Mouse (Mus musculus) midbrain, embryonic 11.5 days (tissue): ENCODE results near the gene Ang. TPM values are rescaled to one million over a fixed set of nuclear protein-coding genes. Genes with fewer than 3 reads are reported as not detected.

Experiments
- ATAC-seq: fragments of 200-750 bp; cut with Nextera tagmentation; 2 replicates; pipeline ENCODE4 v1.8.0; 2017; ENCODE audit warnings: moderate TSS enrichment, moderate library complexity; ENCODE audit not compliant: low FRiP score
- DNase-seq: peaks from one replicate; pipeline ENCODE4 v3.0.0; 2015; ENCODE audit warnings: low spot score; ENCODE audit errors: missing footprints
- H3K27ac ChIP-seq: fragments of 300-500 bp; sonication (generic); 2 replicates; pipeline ENCODE4 v1.5.1; 2014; ENCODE audit warnings: low read depth, low read length
- H3K27me3 ChIP-seq: fragments of 300-500 bp; sonication (generic); 2 replicates; pipeline ENCODE4 v1.6.1; 2014; ENCODE audit warnings: mild to moderate bottlenecking, low read length, moderate library complexity, mixed read lengths; ENCODE audit not compliant: control insufficient read depth, insufficient read depth
- H3K36me3 ChIP-seq: fragments of 300-500 bp; sonication (generic); 2 replicates; pipeline ENCODE4 v1.6.1; 2014; ENCODE audit warnings: mild to moderate bottlenecking, low read length, moderate library complexity, mixed read lengths; ENCODE audit not compliant: control insufficient read depth, insufficient read depth
- H3K4me1 ChIP-seq: fragments of 300-500 bp; sonication (generic); 2 replicates; pipeline ENCODE4 v1.6.1; 2014; ENCODE audit warnings: low read length; ENCODE audit not compliant: control insufficient read depth, insufficient read depth
- H3K4me2 ChIP-seq: fragments of 300-500 bp; sonication (generic); 2 replicates; pipeline ENCODE4 v1.6.1; 2014; ENCODE audit warnings: mild to moderate bottlenecking, moderate library complexity
- H3K4me3 ChIP-seq: fragments of 300-500 bp; sonication (generic); 2 replicates; pipeline ENCODE4 v1.5.1; 2014; ENCODE audit warnings: low read depth, low read length
- H3K9ac ChIP-seq: fragments of 300-500 bp; sonication (generic); 2 replicates; pipeline ENCODE4 v1.6.1; 2014; ENCODE audit warnings: low read length
- H3K9me3 ChIP-seq: fragments of 300-500 bp; sonication (generic); 2 replicates; pipeline ENCODE4 v1.6.1; 2016; ENCODE audit warnings: low read length; ENCODE audit not compliant: control insufficient read depth
- WGBS: fragments of 180-500 bp; shearing (Covaris S2); extraction: QIAGEN DNeasy Blood & Tissue Kit; methylation state at CpG from one replicate; pipeline ENCODE4 v1.1.7; 2014; 5-methylcytosine and 5-hydroxymethylcytosine counted together
- polyA plus RNA-seq: library from polyadenylated mRNA; unstranded; fragments of >200 nt; fragmentation: Nextera tagmentation; extraction: Ambion mirVana; gene quantifications from 2 replicates; pipeline ENCODE4 v1.2.1, GENCODE M21; 2014

The Ang gene
- polyA plus RNA-seq, 1 experiment from 2014 or later, result 2.4 TPM

DNA sequence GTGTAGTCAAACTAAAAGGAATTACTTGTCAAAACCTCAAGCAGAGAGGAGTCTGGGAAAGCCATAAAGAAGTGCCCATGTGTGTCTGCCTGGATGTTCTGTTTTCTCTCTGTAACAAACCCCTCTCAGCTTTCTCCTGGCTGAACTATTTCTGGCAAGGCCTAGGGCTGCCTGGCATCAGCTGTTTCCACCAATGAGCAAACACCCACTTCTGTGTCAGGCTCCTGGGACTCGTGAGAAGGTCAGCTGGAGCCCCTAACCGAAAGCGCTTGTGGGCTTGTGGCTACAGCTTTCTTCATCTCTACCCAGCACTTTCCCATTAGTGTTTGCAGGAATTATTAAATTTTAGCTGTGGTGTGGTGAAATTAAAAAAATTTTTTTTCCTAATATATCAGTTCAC is 21.0 kb downstream of the Ang start:
- DNase-seq (no peak), ATAC-seq (no peak)
- Histone ChIP-seq H3K27me3 (no peaks in the 10 kb centered on the region), H3K4me3 (no peak overlapping the region), H3K9ac (no peak overlapping the region), H3K27ac (no peak overlapping the region), H3K9me3 (no peaks in the 10 kb centered on the region; the same call in 1 of the 2 replicates), H3K4me1 (no peaks in the 10 kb centered on the region), H3K4me2 (no peak overlapping the region), H3K36me3 (no peaks in the 10 kb centered on the region)
- WGBS, result 76% methylated on average over 3 of the region's 3 CpGs

DNA sequence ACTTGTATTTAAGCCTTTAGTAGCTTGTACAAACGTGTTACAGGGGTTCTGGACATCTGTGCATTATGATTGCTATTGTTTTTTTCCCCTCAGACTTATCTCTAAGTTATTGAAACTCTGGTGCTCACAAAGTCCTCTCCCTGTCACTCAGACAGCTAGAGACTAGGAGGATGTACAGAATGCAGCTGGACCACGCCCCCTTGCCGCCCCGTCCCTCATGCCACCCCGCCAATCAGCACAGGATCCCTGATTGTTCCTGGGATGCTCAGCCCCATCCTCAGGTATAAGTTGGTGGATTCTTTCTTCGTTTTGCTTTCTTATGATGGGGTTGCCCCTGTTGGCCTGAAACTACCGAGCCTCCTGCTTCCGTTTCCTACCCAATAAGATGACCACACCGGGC is 22.5 kb downstream of the Ang start:
- H3K36me3 ChIP-seq, result no peaks in the 10 kb centered on the region
- H3K27me3 ChIP-seq, result no peaks in the 10 kb centered on the region
- no peaks in the 10 kb centered on the region for H3K4me1 ChIP-seq
- no peak for ATAC-seq
- no peak overlapping the region for H3K27ac ChIP-seq
- H3K9ac ChIP-seq, result no peak overlapping the region
- H3K4me3 ChIP-seq, result no peak overlapping the region
- DNase-seq, result no peak
- H3K9me3 ChIP-seq, result no peaks in the 10 kb centered on the region; the same call in 1 of the 2 replicates
- 24% methylated on average over 9 of the region's 9 CpGs for WGBS
- 0 out of 2 replicates have a peak overlapping the region, but pooled peaks have one; percentile 3 for H3K4me2 ChIP-seq

DNA sequence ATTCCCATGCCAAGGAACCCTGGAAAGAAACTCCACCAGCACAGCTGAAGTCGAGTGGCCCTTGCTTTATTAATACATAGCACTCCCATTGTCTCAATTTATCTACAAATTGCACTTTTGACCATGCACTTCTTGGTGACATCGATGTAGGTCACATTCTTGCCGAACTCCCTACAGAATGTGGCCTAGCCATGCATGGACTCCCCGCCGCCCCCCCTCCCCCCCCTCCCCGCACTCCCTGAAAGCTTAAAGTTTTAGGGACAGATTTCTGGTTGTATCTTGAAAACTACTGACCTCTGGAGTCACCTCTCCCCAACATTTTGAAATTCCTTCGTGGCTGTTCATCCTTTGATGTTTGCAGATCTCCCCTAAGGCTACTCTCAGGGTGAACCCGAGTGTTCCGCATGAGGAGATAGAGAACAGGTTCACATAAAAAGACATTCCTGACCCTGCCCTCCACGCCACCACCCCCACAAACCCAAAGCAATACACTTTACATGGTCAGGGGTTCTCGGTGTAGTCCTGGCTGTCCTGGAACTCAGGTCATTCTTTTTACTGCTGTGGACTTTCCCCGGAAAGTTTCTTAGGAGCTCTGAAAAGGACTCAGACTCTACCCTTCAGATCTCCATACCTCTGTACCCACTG is 23.1 kb downstream of the Ang start, which contains the start of gene Eddm3b:
TSS of gene Eddm3b (plus strand) at position 511 of the 645 bp plus-strand sequence.
- ATAC-seq (no peak), DNase-seq (no peak)
- Histone ChIP-seq H3K27ac (no peak within 1 kb of the TSS), H3K36me3 (no peaks in the 10 kb centered on the region), H3K9me3 (no peaks in the 10 kb centered on the region; the same call in 1 of the 2 replicates), H3K4me2 (0 out of 2 replicates have a peak within 1 kb of the TSS, but pooled peaks have one; percentile 3), H3K4me1 (no peaks in the 10 kb centered on the region), H3K27me3 (no peaks in the 10 kb centered on the region), H3K4me3 (no peak within 1 kb of the TSS), H3K9ac (no peak within 1 kb of the TSS)
- WGBS, result 38% methylated on average over 12 of the region's 12 CpGs

DNA sequence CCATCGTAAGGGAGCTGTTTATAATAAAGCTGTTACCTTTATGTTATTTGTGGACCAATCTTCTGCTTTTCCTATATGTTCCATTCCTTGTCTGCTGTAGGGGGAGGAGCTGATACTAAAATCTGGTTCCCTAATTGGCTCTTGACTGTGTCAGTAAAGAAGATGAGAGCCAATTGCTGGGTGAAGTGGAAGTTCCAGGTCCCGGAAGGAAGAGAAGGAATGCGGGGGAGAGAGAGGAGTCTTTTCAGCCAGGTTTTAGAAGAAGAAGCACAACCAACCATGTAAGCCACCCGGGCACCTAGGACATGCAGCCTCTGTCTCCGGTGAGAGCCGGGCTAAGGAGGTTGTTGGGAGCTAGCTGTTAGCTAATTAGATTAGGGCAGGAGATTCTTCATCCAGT is 34.7 kb downstream of the Ang start:
- H3K27me3 ChIP-seq, result no peaks in the 10 kb centered on the region
- DNase-seq (no peak), ATAC-seq (no peak)
- no peak overlapping the region for H3K27ac ChIP-seq
- no peak overlapping the region for H3K9ac ChIP-seq
- H3K4me3 ChIP-seq, result no peak overlapping the region
- H3K36me3 ChIP-seq, result no peaks in the 10 kb centered on the region
- no peaks in the 10 kb centered on the region for H3K4me1 ChIP-seq
- 89% methylated on average over 6 of the region's 6 CpGs for WGBS
- no peaks in the 10 kb centered on the region for H3K9me3 ChIP-seq
- H3K4me2 ChIP-seq, result no peak overlapping the region

DNA sequence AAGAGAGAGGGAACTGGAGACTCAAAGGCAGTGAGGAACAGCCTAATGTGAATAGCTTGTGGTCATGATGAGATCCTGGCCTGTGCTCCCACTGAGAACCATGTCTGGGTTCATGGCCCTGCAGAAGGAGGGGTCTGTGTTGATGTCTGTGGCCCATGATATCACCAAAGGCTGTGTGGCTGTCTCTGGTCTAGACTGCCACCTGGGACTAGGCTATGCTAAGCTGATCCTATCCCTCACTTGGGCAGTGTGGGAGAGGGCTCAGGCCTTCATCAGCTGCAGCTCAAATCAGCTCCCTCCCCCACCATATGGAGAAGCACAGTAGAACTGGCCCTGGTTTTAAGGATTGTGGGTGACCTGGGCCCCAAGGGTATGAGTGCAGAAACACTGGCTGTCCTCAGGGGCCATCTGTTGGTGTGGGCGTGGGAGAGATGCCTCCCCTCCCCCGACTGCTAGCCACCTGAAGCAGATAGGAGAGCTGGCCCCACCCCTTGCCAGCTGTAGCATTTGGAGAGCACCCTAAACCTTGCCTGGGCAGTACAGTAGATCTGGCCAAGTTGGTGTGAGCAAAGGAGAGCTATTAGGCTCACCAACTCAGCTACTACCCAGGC is 36.8 kb downstream of the Ang start:
- 0 out of 2 replicates have a peak, but pooled peaks have one; percentile 24 for ATAC-seq

DNA sequence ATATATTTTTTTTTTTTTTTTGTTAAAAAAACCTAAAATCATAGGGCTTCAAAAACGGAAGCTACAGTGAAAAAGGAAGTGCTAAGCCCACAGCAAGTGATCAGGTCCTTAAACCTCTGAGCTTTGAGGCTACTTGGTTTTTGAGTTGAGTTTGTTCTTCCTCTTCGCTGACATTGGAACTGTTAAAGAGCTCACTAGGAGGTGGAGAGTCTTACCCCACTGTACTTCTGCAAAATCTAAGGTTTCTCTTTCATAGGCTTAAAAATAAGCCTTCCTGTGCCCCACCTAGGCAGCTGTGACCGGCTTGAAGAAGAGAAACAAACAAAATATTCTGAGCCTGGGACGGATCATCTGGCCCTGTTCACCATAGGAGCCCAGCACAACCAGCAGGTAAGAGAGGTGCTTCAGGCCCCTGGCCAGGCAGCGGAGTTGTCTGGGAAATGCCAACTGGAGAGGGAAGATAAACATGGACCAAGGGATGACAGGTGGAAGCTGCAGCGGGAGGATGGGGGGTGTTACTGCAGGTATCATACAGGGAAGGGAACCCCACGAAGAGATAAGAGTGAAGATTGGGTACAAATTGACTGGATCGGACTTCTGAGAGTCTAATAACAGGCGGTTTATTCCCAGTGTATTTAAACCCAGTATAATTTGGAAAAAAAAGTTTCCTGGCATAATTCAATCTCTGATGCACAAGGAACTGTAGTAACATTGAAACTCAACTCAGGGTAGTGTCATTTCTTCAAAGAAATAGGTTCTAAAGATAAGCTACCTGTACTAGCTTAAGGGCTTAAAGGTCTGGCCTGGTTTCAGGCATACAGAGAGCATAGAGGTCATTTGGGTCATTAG is 38.0 kb downstream of the Ang start:
- H3K27ac ChIP-seq, result no peak overlapping the region
- DNase-seq (no peak), ATAC-seq (no peak)
- H3K4me2 ChIP-seq, result no peak overlapping the region
- 81% methylated on average over 9 of the region's 9 CpGs for WGBS
- H3K9ac ChIP-seq, result no peak overlapping the region
- no peak overlapping the region for H3K4me3 ChIP-seq
- H3K27me3 ChIP-seq, result no peaks in the 10 kb centered on the region
- no peaks in the 10 kb centered on the region for H3K9me3 ChIP-seq
- H3K4me1 ChIP-seq, result no peaks in the 10 kb centered on the region
- H3K36me3 ChIP-seq, result no peaks in the 10 kb centered on the region

More for the DNA sequence above, 36.8 kb downstream of the Ang start:
- no peak overlapping the region for H3K27ac ChIP-seq
- no peaks in the 10 kb centered on the region for H3K9me3 ChIP-seq
- no peaks in the 10 kb centered on the region for H3K4me1 ChIP-seq
- H3K27me3 ChIP-seq, result no peaks in the 10 kb centered on the region
- WGBS, result 83% methylated on average over 2 of the region's 2 CpGs
- no peak overlapping the region for H3K4me2 ChIP-seq
- H3K36me3 ChIP-seq, result no peaks in the 10 kb centered on the region
- no peak overlapping the region for H3K9ac ChIP-seq
- DNase-seq, result no peak
- no peak overlapping the region for H3K4me3 ChIP-seq

DNA sequence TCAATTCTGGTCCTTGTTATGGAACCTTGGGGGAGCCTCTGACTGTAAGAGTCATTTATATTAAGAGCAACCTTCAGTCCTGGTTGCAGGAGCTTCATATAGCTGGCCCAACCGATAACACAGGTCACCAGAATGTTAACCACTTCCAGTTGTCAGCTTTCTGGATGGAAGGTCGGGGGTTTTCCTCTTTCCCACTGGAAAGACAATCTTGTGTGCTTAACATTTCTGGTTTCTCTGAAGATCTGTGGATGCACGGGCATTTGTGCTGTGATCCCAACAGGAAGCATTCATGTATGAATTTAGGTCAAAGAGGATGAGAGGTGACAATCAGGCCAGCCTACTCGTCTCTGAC is 38.6 kb downstream of the Ang start:
- Histone ChIP-seq H3K9ac (no peak overlapping the region), H3K4me1 (no peaks in the 10 kb centered on the region), H3K27me3 (no peaks in the 10 kb centered on the region), H3K4me2 (no peak overlapping the region), H3K27ac (no peak overlapping the region), H3K4me3 (no peak overlapping the region), H3K9me3 (no peaks in the 10 kb centered on the region), H3K36me3 (no peaks in the 10 kb centered on the region)
- WGBS, result 75% methylated on average over 4 of the region's 4 CpGs
- DNase-seq, result no peak
- ATAC-seq, result no peak

DNA sequence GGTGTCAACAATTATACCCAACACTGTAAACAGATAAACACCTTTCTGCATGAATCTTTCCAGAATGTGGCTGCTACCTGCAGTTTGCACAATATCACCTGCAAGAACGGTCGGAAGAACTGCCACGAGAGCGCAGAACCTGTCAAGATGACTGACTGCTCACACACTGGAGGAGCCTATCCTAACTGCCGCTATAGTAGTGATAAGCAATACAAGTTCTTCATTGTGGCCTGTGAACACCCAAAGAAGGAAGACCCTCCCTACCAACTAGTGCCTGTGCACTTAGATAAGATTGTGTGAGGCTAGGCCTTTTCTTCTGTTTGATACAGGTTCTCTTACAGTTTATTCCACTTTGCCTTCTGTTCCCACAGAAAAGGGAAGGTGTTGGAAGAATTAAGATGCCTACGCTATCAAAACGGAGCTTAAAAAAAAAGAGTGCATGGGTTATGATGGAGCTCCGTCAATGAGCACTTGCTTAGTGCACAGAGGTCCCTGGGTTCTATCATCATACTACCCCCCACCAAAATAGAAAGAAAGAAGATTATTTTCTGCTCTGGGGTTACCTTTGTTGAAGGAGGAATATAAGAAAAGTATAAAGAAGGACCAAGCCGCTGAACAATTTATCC is 39.5 kb downstream of the Ang start:
- Histone ChIP-seq H3K9ac (no peak overlapping the region), H3K9me3 (no peaks in the 10 kb centered on the region), H3K4me3 (no peak overlapping the region), H3K4me1 (no peaks in the 10 kb centered on the region), H3K27me3 (no peaks in the 10 kb centered on the region), H3K4me2 (no peak overlapping the region), H3K36me3 (no peaks in the 10 kb centered on the region), H3K27ac (no peak overlapping the region)
- 90% methylated on average over 9 of the region's 9 CpGs for WGBS
- DNase-seq (no peak), ATAC-seq (no peak)
